Mouse (Mus musculus) embryonic facial prominence, embryonic 15.5 days (tissue): ENCODE measurements around the gene Hoxc10. TPM values are rescaled to one million over a fixed set of nuclear protein-coding genes. Genes with fewer than 3 reads are reported as not detected.

Source experiments
- ATAC-seq: fragments of 200-750 bp; cut with Nextera tagmentation; 2 replicates; pipeline ENCODE4 v1.8.0; 2017; ENCODE audit warnings: low read depth, moderate TSS enrichment; ENCODE audit not compliant: insufficient number of reproducible peaks, low FRiP score, low TSS enrichment
- H3K27ac ChIP-seq: fragments of 300-500 bp; sonication (generic); replicated peaks from 2 replicates; pipeline ENCODE4 v1.5.1; 2015; ENCODE audit warnings: mild to moderate bottlenecking, inconsistent platforms
- H3K27me3 ChIP-seq: fragments of 300-500 bp; sonication (generic); 2 replicates; pipeline ENCODE4 v1.6.1; 2015; ENCODE audit warnings: inconsistent platforms
- H3K36me3 ChIP-seq: fragments of 300-500 bp; sonication (generic); 2 replicates; pipeline ENCODE4 v1.6.1; 2015; ENCODE audit warnings: mild to moderate bottlenecking, inconsistent platforms
- H3K4me1 ChIP-seq: fragments of 300-500 bp; sonication (generic); 2 replicates; pipeline ENCODE4 v1.6.1; 2015; ENCODE audit warnings: inconsistent platforms
- H3K4me2 ChIP-seq: fragments of 300-500 bp; sonication (generic); replicated peaks from 2 replicates; pipeline ENCODE4 v1.6.1; 2015; ENCODE audit warnings: mild to moderate bottlenecking, inconsistent platforms
- H3K4me3 ChIP-seq: fragments of 300-500 bp; sonication (generic); replicated peaks from 2 replicates; pipeline ENCODE4 v1.5.1; 2015; ENCODE audit warnings: mild to moderate bottlenecking, inconsistent platforms
- H3K9ac ChIP-seq: fragments of 300-500 bp; sonication (generic); 2 replicates; pipeline ENCODE4 v1.6.1; 2015; ENCODE audit warnings: inconsistent platforms
- H3K9me3 ChIP-seq: fragments of 300-500 bp; sonication (generic); replicated peaks from 2 replicates; pipeline ENCODE4 v1.6.1; 2016; ENCODE audit warnings: inconsistent platforms
- WGBS: fragments of 180-500 bp; shearing (Covaris S2); methylation state at CpG from one replicate; pipeline ENCODE4 v1.1.7; 2015; 5-methylcytosine and 5-hydroxymethylcytosine counted together
- polyA plus RNA-seq: library from polyadenylated mRNA; unstranded; fragments of >200 nt; fragmentation: Nextera tagmentation; extraction: Ambion mirVana; gene quantifications from 2 replicates; pipeline ENCODE4 v1.2.1, GENCODE M21; 2015

The Hoxc10 gene
- polyA plus RNA-seq, 1 experiment from 2014 or later, result not detected

- no peak overlapping the region for H3K4me2 ChIP-seq
- no peaks in the 10 kb centered on the region for H3K4me1 ChIP-seq
- no peaks in the 10 kb centered on the region for H3K36me3 ChIP-seq
- H3K4me3 ChIP-seq, result no peak overlapping the region
- H3K27me3 ChIP-seq, result peaks cover 99% of the 10 kb centered on the region
- no peak overlapping the region for H3K9ac ChIP-seq
- H3K9me3 ChIP-seq, result no peaks in the 10 kb centered on the region
- 1% methylated on average over 9 of the region's 9 CpGs for WGBS
- no peak for ATAC-seq
- H3K27ac ChIP-seq, result no peak overlapping the region
Observed at GRCm38 (mm10) chr15:102947276-102947675, 19.3 kb upstream of the Hoxc10 start.

- Histone ChIP-seq H3K4me1 (no peaks in the 10 kb centered on the region), H3K9ac (no peak overlapping the region), H3K27me3 (peaks cover 99% of the 10 kb centered on the region), H3K4me3 (no peak overlapping the region), H3K9me3 (no peaks in the 10 kb centered on the region), H3K27ac (no peak overlapping the region), H3K36me3 (no peaks in the 10 kb centered on the region), H3K4me2 (no peak overlapping the region)
- 4% methylated on average over 2 of the region's 2 CpGs for WGBS
- no peak for ATAC-seq
Observed at GRCm38 (mm10) chr15:102948842-102949241, 17.8 kb upstream of the Hoxc10 start.

GRCm38 (mm10) chr15:102949696-102950095 lies 16.9 kb upstream of the Hoxc10 start:
- no peak overlapping the region for H3K4me3 ChIP-seq
- H3K4me2 ChIP-seq, result no peak overlapping the region
- ATAC-seq, result no peak
- H3K4me1 ChIP-seq, result no peaks in the 10 kb centered on the region
- H3K9ac ChIP-seq, result no peak overlapping the region
- no peak overlapping the region for H3K27ac ChIP-seq
- H3K36me3 ChIP-seq, result no peaks in the 10 kb centered on the region
- H3K9me3 ChIP-seq, result no peaks in the 10 kb centered on the region
- WGBS, result 2% methylated on average over 20 of the region's 20 CpGs
- H3K27me3 ChIP-seq, result peaks cover 99% of the 10 kb centered on the region

GRCm38 (mm10) chr15:102950877-102951276 lies 15.7 kb upstream of the Hoxc10 start:
- Histone ChIP-seq H3K4me1 (no peaks in the 10 kb centered on the region), H3K36me3 (no peaks in the 10 kb centered on the region), H3K27me3 (peaks cover 97% of the 10 kb centered on the region), H3K4me2 (no peak overlapping the region), H3K4me3 (no peak overlapping the region), H3K9me3 (no peaks in the 10 kb centered on the region), H3K9ac (no peak overlapping the region), H3K27ac (no peak overlapping the region)
- no peak for ATAC-seq
- WGBS, result 9% methylated on average over 2 of the region's 2 CpGs

- Histone ChIP-seq H3K36me3 (no peaks in the 10 kb centered on the region), H3K4me3 (no peak overlapping the region), H3K27me3 (peaks cover 97% of the 10 kb centered on the region), H3K4me2 (no peak overlapping the region), H3K9ac (no peak overlapping the region), H3K4me1 (no peaks in the 10 kb centered on the region), H3K9me3 (no peaks in the 10 kb centered on the region), H3K27ac (no peak overlapping the region)
- 2% methylated on average over 6 of the region's 6 CpGs for WGBS
- ATAC-seq, result no peak
Observed at GRCm38 (mm10) chr15:102953561-102953960, 13.0 kb upstream of the Hoxc10 start.

GRCm38 (mm10) chr15:102954192-102955006 lies 12.2 kb upstream of the Hoxc10 start, which contains the start of gene Hoxc11:
Gene Hoxc11 (plus strand): TSS chr15:102954427.
- Histone ChIP-seq H3K4me2 (no peak within 1 kb of the TSS), H3K9ac (no peak within 1 kb of the TSS), H3K27me3 (peaks cover 94% of the 10 kb centered on the region), H3K9me3 (no peaks in the 10 kb centered on the region), H3K27ac (no peak within 1 kb of the TSS), H3K4me1 (no peaks in the 10 kb centered on the region), H3K4me3 (no peak within 1 kb of the TSS), H3K36me3 (no peaks in the 10 kb centered on the region)
- 1% methylated on average over 57 of the region's 57 CpGs for WGBS
- no peak for ATAC-seq

GRCm38 (mm10) chr15:102955007-102955382 lies 11.6 kb upstream of the Hoxc10 start:
- H3K27me3 ChIP-seq, result peaks cover 94% of the 10 kb centered on the region
- H3K36me3 ChIP-seq, result no peaks in the 10 kb centered on the region
- no peak overlapping the region for H3K27ac ChIP-seq
- H3K4me1 ChIP-seq, result no peaks in the 10 kb centered on the region
- ATAC-seq, result no peak
- no peak overlapping the region for H3K9ac ChIP-seq
- no peak overlapping the region for H3K4me3 ChIP-seq
- no peaks in the 10 kb centered on the region for H3K9me3 ChIP-seq
- no peak overlapping the region for H3K4me2 ChIP-seq
- WGBS, result 1% methylated on average over 28 of the region's 28 CpGs

GRCm38 (mm10) chr15:102955833-102956640 lies 10.6 kb upstream of the Hoxc10 start:
- no peak overlapping the region for H3K27ac ChIP-seq
- no peak overlapping the region for H3K4me3 ChIP-seq
- WGBS, result 1% methylated on average over 40 of the region's 40 CpGs
- no peaks in the 10 kb centered on the region for H3K9me3 ChIP-seq
- no peaks in the 10 kb centered on the region for H3K36me3 ChIP-seq
- H3K4me2 ChIP-seq, result no peak overlapping the region
- ATAC-seq, result no peak
- H3K27me3 ChIP-seq, result peaks cover 95% of the 10 kb centered on the region
- no peaks in the 10 kb centered on the region for H3K4me1 ChIP-seq
- no peak overlapping the region for H3K9ac ChIP-seq

GRCm38 (mm10) chr15:102956906-102957305 lies 9.7 kb upstream of the Hoxc10 start:
- no peak overlapping the region for H3K4me2 ChIP-seq
- no peak for ATAC-seq
- no peaks in the 10 kb centered on the region for H3K36me3 ChIP-seq
- no peaks in the 10 kb centered on the region for H3K4me1 ChIP-seq
- H3K27ac ChIP-seq, result no peak overlapping the region
- no peaks in the 10 kb centered on the region for H3K9me3 ChIP-seq
- no peak overlapping the region for H3K4me3 ChIP-seq
- WGBS, result under 1% methylated on average over 12 of the region's 12 CpGs
- H3K27me3 ChIP-seq, result peaks cover 94% of the 10 kb centered on the region
- no peak overlapping the region for H3K9ac ChIP-seq

GRCm38 (mm10) chr15:102959663-102960191 lies 6.9 kb upstream of the Hoxc10 start:
- Histone ChIP-seq H3K4me1 (no peaks in the 10 kb centered on the region), H3K27me3 (peaks cover 92% of the 10 kb centered on the region), H3K36me3 (no peaks in the 10 kb centered on the region), H3K9me3 (no peaks in the 10 kb centered on the region), H3K9ac (no peak overlapping the region), H3K4me2 (no peak overlapping the region), H3K27ac (no peak overlapping the region), H3K4me3 (no peak overlapping the region)
- under 1% methylated on average over 13 of the region's 13 CpGs for WGBS
- ATAC-seq, result no peak

GRCm38 (mm10) chr15:102961728-102962127 lies 4.9 kb upstream of the Hoxc10 start:
- ATAC-seq, result no peak
- 1% methylated on average over 6 of the region's 6 CpGs for whole genome bisulfite sequencing
- H3K36me3 ChIP-seq, result no peaks in the 10 kb centered on the region
- no peaks in the 10 kb centered on the region for H3K9me3 ChIP-seq
- no peak overlapping the region for H3K9ac ChIP-seq
- H3K27ac ChIP-seq, result no peak overlapping the region
- peaks cover 94% of the 10 kb centered on the region for H3K27me3 ChIP-seq
- H3K4me2 ChIP-seq, result no peak overlapping the region
- peaks cover 4% of the 10 kb centered on the region; the same call in 1 of the 2 replicates for H3K4me1 ChIP-seq
- no peak overlapping the region for H3K4me3 ChIP-seq
